Mouse (Mus musculus) erythroblast, embryonic 14.5 days (primary cell): ENCODE data around the gene Kcns3.

Experiments used
- GATA1 ChIP-seq: IDR thresholded peaks from 2 replicates; pipeline ENCODE4 v1.6.1; 2012; ENCODE audit warnings: low read length, inconsistent platforms, mixed read lengths
- TAL1 ChIP-seq: IDR thresholded peaks from 3 replicates; pipeline ENCODE4 v1.6.1; 2012; ENCODE audit warnings: low read length, inconsistent platforms, mixed read lengths

DNA sequence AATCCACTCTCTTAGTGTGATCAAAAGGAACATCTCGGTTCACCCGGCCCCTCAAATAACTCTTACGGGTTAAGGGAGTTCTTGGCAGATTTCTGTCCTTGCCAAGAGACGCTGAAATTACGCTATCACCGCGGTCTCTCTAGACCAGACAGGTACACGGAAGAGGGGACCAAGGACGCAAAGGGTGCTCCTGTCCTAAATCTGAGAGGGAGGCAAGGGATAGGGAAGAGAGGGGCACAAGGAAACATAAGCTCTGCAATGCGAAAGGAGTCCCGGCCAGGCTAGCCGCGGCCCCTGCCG, 1.8 kb downstream of the Kcns3 start:
- TF ChIP-seq GATA1, result no peak
- no peak for TF ChIP-seq TAL1
